Mouse (Mus musculus) cerebellum, adult 2 months (tissue): ENCODE measurements at regions not wholly inside any gene's neighbourhood (a gene's known extent, or its start where the extent isn't known, plus 50 kb on each side); places are given as distances from the start of the nearest gene placed in this dataset.

Experiments
- DNase-seq, 2 experiments: peaks; one replicate each; pipeline ENCODE4 v3.0.0; 2021
- H3K27ac ChIP-seq: fragments of 200-500 bp; 2 replicates; pipeline ENCODE4 v1.5.1; 2012; ENCODE audit warnings: low read length, control low read depth, inconsistent platforms; ENCODE audit not compliant: insufficient read depth
- H3K27me3 ChIP-seq: fragments of 200-500 bp; 2 replicates; pipeline ENCODE4 v1.6.1; 2012; ENCODE audit warnings: inconsistent platforms, mild to moderate bottlenecking, low read length, moderate library complexity; ENCODE audit not compliant: control insufficient read depth, insufficient read depth
- H3K4me1 ChIP-seq: fragments of 200-500 bp; 2 replicates; pipeline ENCODE4 v1.6.1; 2011; ENCODE audit warnings: low read length; ENCODE audit not compliant: control insufficient read depth, insufficient read depth
- H3K4me3 ChIP-seq: fragments of 200-500 bp; replicated peaks from 2 replicates; pipeline ENCODE3; 2011; ENCODE audit warnings: mild to moderate bottlenecking, low read depth, low read length, control low read depth; ENCODE audit not compliant: insufficient read depth
- CTCF ChIP-seq: fragments of 200-500 bp; IDR thresholded peaks from 2 replicates; pipeline ENCODE4 v1.5.1; 2011; ENCODE audit warnings: low read depth, mild to moderate bottlenecking, control low read depth, low read length, moderate library complexity, borderline replicate concordance; ENCODE audit not compliant: insufficient read depth
- POLR2A ChIP-seq: fragments of 200-500 bp; IDR thresholded peaks from 2 replicates; pipeline ENCODE4 v1.6.1; 2011; ENCODE audit warnings: low read length, control low read depth, borderline replicate concordance; ENCODE audit not compliant: insufficient read depth
- WGBS: fragments of 180-500 bp; shearing (Covaris S2); methylation state at CpG from one replicate; pipeline ENCODE4 v1.1.7; 2018; 5-methylcytosine and 5-hydroxymethylcytosine counted together

GRCm38 (mm10) chr17:16067858-16068257 lies 237.0 kb upstream of the Rgmb start:
- Histone ChIP-seq H3K27me3 (no peaks in the 10 kb centered on the region), H3K27ac (no peak overlapping the region), H3K4me1 (no peaks in the 10 kb centered on the region), H3K4me3 (no peak overlapping the region)
- no peak for TF ChIP-seq POLR2A
- TF ChIP-seq CTCF = no peak
- WGBS = 94% methylated on average over 2 of the region's 2 CpGs
- no peak for DNase-seq

- H3K4me3 ChIP-seq = no peak overlapping the region
- TF ChIP-seq POLR2A (no peak), CTCF (no peak)
- H3K27me3 ChIP-seq = no peaks in the 10 kb centered on the region
- H3K4me1 ChIP-seq = no peaks in the 10 kb centered on the region
- no peak for DNase-seq
- no peak overlapping the region for H3K27ac ChIP-seq
- 18% methylated on average over 3 of the region's 3 CpGs for WGBS
These were observed 223.6 kb upstream of the Rgmb start for GRCm38 (mm10) chr17:16054481-16054880.

GRCm38 (mm10) chr17:16051713-16052112 lies 220.9 kb upstream of the Rgmb start:
- 66% methylated on average over 5 of the region's 5 CpGs for WGBS
- H3K4me3 ChIP-seq = no peak overlapping the region
- DNase-seq = no peak
- no peaks in the 10 kb centered on the region for H3K27me3 ChIP-seq
- H3K4me1 ChIP-seq = no peaks in the 10 kb centered on the region
- no peak overlapping the region for H3K27ac ChIP-seq
- no peak for TF ChIP-seq CTCF
- TF ChIP-seq POLR2A = no peak

- Histone ChIP-seq H3K4me1 (no peaks in the 10 kb centered on the region), H3K4me3 (no peak overlapping the region), H3K27ac (no peak overlapping the region), H3K27me3 (no peaks in the 10 kb centered on the region)
- WGBS = 77% methylated on average over 5 of the region's 5 CpGs
- TF ChIP-seq CTCF (no peak), POLR2A (no peak)
- DNase-seq = no peak
These were observed 210.9 kb upstream of the Rgmb start for GRCm38 (mm10) chr17:16041542-16042251.

- H3K4me1 ChIP-seq = no peaks in the 10 kb centered on the region
- H3K27ac ChIP-seq = no peak overlapping the region
- 16% methylated on average over 4 of the region's 4 CpGs for WGBS
- TF ChIP-seq CTCF (no peak), POLR2A (no peak)
- no peak overlapping the region for H3K4me3 ChIP-seq
- H3K27me3 ChIP-seq = no peaks in the 10 kb centered on the region
- no peak for DNase-seq
These were observed 197.2 kb upstream of the Rgmb start for GRCm38 (mm10) chr17:16027989-16028388.

- Histone ChIP-seq H3K4me3 (no peak overlapping the region), H3K27ac (no peak overlapping the region)
These were observed 174.2 kb upstream of the Rgmb start for GRCm38 (mm10) chr17:16004871-16005575.

GRCm38 (mm10) chr17:16004002-16004401 lies 173.2 kb upstream of the Rgmb start:
- TF ChIP-seq POLR2A (no peak), CTCF (no peak)
- DNase-seq = no peak
- Histone ChIP-seq H3K27ac (no peak overlapping the region), H3K4me3 (no peak overlapping the region), H3K27me3 (no peaks in the 10 kb centered on the region; the same call in 1 of the 2 replicates), H3K4me1 (no peaks in the 10 kb centered on the region)
- 87% methylated on average over 4 of the region's 4 CpGs for WGBS

More at GRCm38 (mm10) chr17:16004871-16005575, 174.2 kb upstream of the Rgmb start:
- TF ChIP-seq CTCF (no peak), POLR2A (no peak)
- Histone ChIP-seq H3K27me3 (no peaks in the 10 kb centered on the region; the same call in 1 of the 2 replicates), H3K4me1 (no peaks in the 10 kb centered on the region)
- 46% methylated on average over 7 of the region's 7 CpGs for WGBS
- no peak for DNase-seq

- no peak for DNase-seq
- Histone ChIP-seq H3K27ac (no peak overlapping the region), H3K4me1 (no peaks in the 10 kb centered on the region), H3K27me3 (no peaks in the 10 kb centered on the region), H3K4me3 (no peak overlapping the region)
- whole genome bisulfite sequencing = 78% methylated on average over 4 of the region's 4 CpGs
- TF ChIP-seq POLR2A (no peak), CTCF (no peak)
These were observed 167.9 kb upstream of the Rgmb start for GRCm38 (mm10) chr17:15998771-15999170.
